Mouse (Mus musculus) E14TG2a.4 (cell line): Measurements from ENCODE around the gene Cd72.

Experiments used
- CTCF ChIP-seq: conservative IDR thresholded peaks from 2 replicates; pipeline ENCODE4 v1.5.1; 2014; ENCODE audit warnings: low read length
- NANOG ChIP-seq: IDR thresholded peaks from 2 replicates; pipeline ENCODE4 v1.6.1; 2014; ENCODE audit warnings: borderline replicate concordance, low read length, mixed read lengths
- POU5F1 ChIP-seq: IDR thresholded peaks from 2 replicates; pipeline ENCODE4 v1.6.1; 2014; ENCODE audit warnings: low read length, borderline replicate concordance

DNA sequence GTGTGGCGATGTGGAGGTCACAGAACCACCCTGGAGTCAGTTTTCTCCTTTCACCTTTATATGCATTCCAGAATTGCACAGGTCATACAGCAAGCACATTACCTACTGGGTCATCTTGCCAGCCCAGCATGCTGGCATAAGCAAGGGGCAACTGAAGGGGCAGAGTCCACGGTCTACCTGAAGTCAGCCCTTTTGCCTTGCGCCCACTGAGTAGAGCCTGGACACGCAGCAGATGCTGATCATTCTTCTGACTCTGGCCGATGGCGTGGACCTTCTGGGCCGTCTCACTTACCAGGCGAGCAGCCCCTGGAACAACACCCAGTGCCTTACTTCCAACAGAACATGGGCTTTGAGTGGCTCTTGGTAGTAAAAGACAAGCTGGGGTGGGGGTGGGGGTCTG is 43.0 kb upstream of the Cd72 start:
- no peak for TF ChIP-seq CTCF
- no peak for TF ChIP-seq POU5F1
- no peak for TF ChIP-seq NANOG
